Mouse (Mus musculus) brain, embryonic 14.5 days (tissue): ENCODE results near the gene Kat6b.

Source experiments
- CTCF ChIP-seq: fragments of 200-500 bp; IDR thresholded peaks from 2 replicates; pipeline ENCODE4 v1.5.1; 2012; ENCODE audit warnings: inconsistent platforms, mild to moderate bottlenecking, moderate library complexity, borderline replicate concordance; ENCODE audit not compliant: insufficient read depth, insufficient read length; ENCODE audit errors: extremely low read depth
- POLR2A ChIP-seq: fragments of 200-500 bp; IDR thresholded peaks from 2 replicates; pipeline ENCODE4 v1.6.1; 2012; ENCODE audit warnings: mild to moderate bottlenecking, inconsistent platforms, borderline replicate concordance; ENCODE audit not compliant: poor library complexity, insufficient read depth, insufficient read length, severe bottlenecking; ENCODE audit errors: extremely low read depth

DNA sequence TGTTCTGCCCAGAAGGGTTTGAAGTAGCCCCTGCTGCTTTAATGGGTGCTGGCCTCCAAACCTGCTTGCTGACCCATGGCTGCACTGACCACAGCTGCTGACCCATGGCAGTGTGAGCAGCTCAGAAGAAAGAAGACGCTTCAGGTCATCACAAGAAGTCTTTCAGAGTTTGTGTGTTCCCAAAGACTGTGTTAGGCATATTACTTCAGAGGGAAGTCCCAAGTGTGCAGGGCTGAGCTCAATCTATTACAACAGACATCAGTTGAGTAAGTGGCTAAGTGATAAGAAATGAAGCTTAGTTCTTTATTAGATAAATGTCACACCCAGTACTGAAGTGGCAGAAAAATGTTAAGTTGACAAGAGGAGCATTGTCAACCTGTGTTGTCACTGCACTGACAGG lies 119.4 kb downstream of the Kat6b start:
- TF ChIP-seq POLR2A, result no peak
- TF ChIP-seq CTCF, result no peak
